Mouse (Mus musculus) heart, embryonic 14.5 days (tissue): ENCODE data around the gene Neurl4. TPM values are rescaled to one million over a fixed set of nuclear protein-coding genes. Genes with fewer than 3 reads are reported as not detected.
"Not testable (repeated sequence)": the region's sequence is repeated elsewhere in the genome, so short reads cannot be mapped to it uniquely, and the experiment has no call there.

ENCODE experiments used
- ATAC-seq: fragments of 200-750 bp; cut with Nextera tagmentation; 2 replicates; pipeline ENCODE4 v1.8.0; 2017; ENCODE audit warnings: low read depth, moderate TSS enrichment; ENCODE audit not compliant: insufficient number of reproducible peaks, insufficient read depth, low FRiP score
- H3K27ac ChIP-seq, 2 experiments: fragments of 200-500 bp in 1 of 2; fragments of 300-500 bp in 1 of 2; sonication (generic) in 1 of 2; replicated peaks in 1 of 2; 2 replicates each; pipeline ENCODE4 v1.5.1; 2012 to 2014; ENCODE audit warnings: low read depth in 2 of 2, low read length in 2 of 2, control low read depth in 1 of 2, mild to moderate bottlenecking in 1 of 2, mixed read lengths in 1 of 2; ENCODE audit not compliant: control insufficient read depth in 1 of 2, insufficient read depth in 1 of 2
- H3K27me3 ChIP-seq: fragments of 300-500 bp; sonication (generic); 2 replicates; pipeline ENCODE4 v1.6.1; 2014; ENCODE audit warnings: mild to moderate bottlenecking, low read length, control low read depth; ENCODE audit not compliant: control insufficient read depth, insufficient read depth
- H3K36me3 ChIP-seq: fragments of 300-500 bp; sonication (generic); 2 replicates; pipeline ENCODE4 v1.6.1; 2014; ENCODE audit warnings: mild to moderate bottlenecking, control low read depth, low read length, mixed read lengths; ENCODE audit not compliant: control insufficient read depth, insufficient read depth
- H3K4me1 ChIP-seq, 2 experiments: fragments of 200-500 bp in 1 of 2; fragments of 300-500 bp in 1 of 2; sonication (generic) in 1 of 2; 2 replicates each; pipeline ENCODE4 v1.6.1; 2012 to 2014; ENCODE audit warnings: low read length in 2 of 2, control low read depth in 1 of 2, mixed read lengths in 1 of 2; ENCODE audit not compliant: control insufficient read depth in 2 of 2, insufficient read depth in 2 of 2
- H3K4me2 ChIP-seq: fragments of 300-500 bp; sonication (generic); 2 replicates; pipeline ENCODE4 v1.6.1; 2014; ENCODE audit warnings: mild to moderate bottlenecking, low read length
- H3K4me3 ChIP-seq, 2 experiments: fragments of 200-500 bp in 1 of 2; fragments of 300-500 bp in 1 of 2; sonication (generic) in 1 of 2; 2 replicates each; pipeline ENCODE4 v1.5.1; 2012 to 2014; ENCODE audit warnings: low read length in 2 of 2, mild to moderate bottlenecking in 2 of 2, control low read depth in 1 of 2, low read depth in 1 of 2, moderate library complexity in 1 of 2; ENCODE audit not compliant: control insufficient read depth in 1 of 2, insufficient read depth in 1 of 2
- H3K9ac ChIP-seq: fragments of 300-500 bp; sonication (generic); 2 replicates; pipeline ENCODE4 v1.6.1; 2014; ENCODE audit warnings: mild to moderate bottlenecking, low read length
- H3K9me3 ChIP-seq: fragments of 300-500 bp; sonication (generic); 2 replicates; pipeline ENCODE4 v1.6.1; 2016; ENCODE audit warnings: low read length, control low read depth; ENCODE audit not compliant: control insufficient read depth
- WGBS: fragments of 180-500 bp; shearing (Covaris S2); extraction: QIAGEN DNeasy Blood & Tissue Kit; methylation state at CpG from one replicate; pipeline ENCODE4 v1.1.7; 2014; 5-methylcytosine and 5-hydroxymethylcytosine counted together
- polyA plus RNA-seq: library from polyadenylated mRNA; unstranded; fragments of >200 nt; fragmentation: Nextera tagmentation; extraction: Ambion mirVana; gene quantifications from 2 replicates; pipeline ENCODE4 v1.2.1, GENCODE M21; 2014

Neurl4 gene
- 7.5 and 11.1 TPM in 2 replicates for polyA plus RNA-seq

- ATAC-seq, result peak; percentile 86
- peaks cover 29% of the 10 kb centered on the region for H3K36me3 ChIP-seq
- WGBS, result under 1% methylated on average over 38 of the region's 38 CpGs
- H3K4me2 ChIP-seq, result peak within 1 kb of the TSS; percentile 99
- H3K9ac ChIP-seq, result peak within 1 kb of the TSS; percentile 94
- no peaks in the 10 kb centered on the region for H3K9me3 ChIP-seq
- H3K4me1 ChIP-seq, result peaks cover 14 to 27% of the 10 kb centered on the region in 2 experiments
- peak within 1 kb of the TSS; percentile 94 to 99 for H3K27ac ChIP-seq
- peak within 1 kb of the TSS; percentile 71 to 85 for H3K4me3 ChIP-seq
- no peaks in the 10 kb centered on the region for H3K27me3 ChIP-seq
Observed at GRCm38 (mm10) chr11:69900471-69901405, at the start of gene Neurl4, which contains the start of gene 2810408A11Rik. Gene Neurl4 (plus strand): TSS chr11:69901072. Gene 2810408A11Rik (minus strand): TSS chr11:69900987.

DNA sequence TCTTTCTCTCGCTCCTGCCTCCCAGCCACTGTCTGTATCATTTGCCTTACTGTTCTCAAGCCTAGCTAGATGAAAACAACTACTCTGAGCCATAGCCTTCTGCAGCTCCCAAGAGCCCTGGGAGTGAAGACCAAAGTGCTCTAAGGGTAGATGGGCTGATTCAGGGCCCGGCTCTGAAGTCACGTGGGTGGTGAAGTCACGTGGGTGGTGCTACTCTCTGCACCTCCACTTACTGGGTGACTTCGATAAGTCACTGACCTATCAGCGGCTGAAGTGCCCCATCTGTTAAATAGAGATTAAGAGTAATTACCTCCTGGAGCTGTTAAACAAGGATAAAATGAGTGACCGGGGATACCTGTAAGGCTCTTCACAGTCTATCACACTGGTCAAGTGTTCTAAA lies 46.9 kb upstream of the Neurl4 start:
- Histone ChIP-seq H3K9me3 (no peaks in the 10 kb centered on the region), H3K36me3 (peaks cover 29% of the 10 kb centered on the region), H3K9ac (no peak overlapping the region), H3K27ac (no peak overlapping the region), H3K4me2 (no peak overlapping the region), H3K27me3 (peaks cover 16% of the 10 kb centered on the region), H3K4me1 (peaks cover 4 to 6% of the 10 kb centered on the region in 2 experiments; a peak in 2 of 4 replicates), H3K4me3 (no peak overlapping the region)
- 0 out of 2 replicates have a peak, but pooled peaks have one; percentile 9 for ATAC-seq
- WGBS, result 27% methylated on average over 7 of the region's 7 CpGs

GRCm38 (mm10) chr11:69854680-69855079 lies 46.2 kb upstream of the Neurl4 start:
- Histone ChIP-seq H3K27ac (no peak overlapping the region), H3K36me3 (peaks cover 22% of the 10 kb centered on the region), H3K9ac (no peak overlapping the region), H3K4me2 (no peak overlapping the region), H3K4me1 (peaks cover 4 to 6% of the 10 kb centered on the region in 2 experiments; a peak in 2 of 4 replicates), H3K9me3 (no peaks in the 10 kb centered on the region), H3K27me3 (peaks cover 17% of the 10 kb centered on the region), H3K4me3 (no peak overlapping the region)
- no peak for ATAC-seq
- 74% methylated on average over 10 of the region's 10 CpGs for WGBS

DNA sequence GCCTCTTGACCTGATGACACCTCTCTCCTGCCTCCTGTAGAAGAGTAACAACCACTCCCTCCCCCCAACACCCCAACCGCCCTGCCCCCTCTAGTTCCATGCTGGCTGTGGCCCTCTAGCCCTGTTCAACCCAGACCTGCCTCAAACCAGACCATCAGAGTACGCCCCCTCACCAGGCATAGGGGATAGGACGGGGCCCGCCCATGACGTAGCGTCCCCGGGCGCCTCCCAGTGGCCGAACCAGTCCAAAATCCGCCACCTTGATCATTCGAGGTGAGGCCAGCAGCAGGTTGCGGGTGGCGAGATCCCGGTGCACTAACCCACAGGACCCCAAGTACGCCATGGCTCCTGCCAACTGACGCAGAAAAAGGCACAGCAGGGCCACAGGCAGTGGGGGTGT lies 45.5 kb upstream of the Neurl4 start:
- WGBS, result 19% methylated on average over 16 of the region's 16 CpGs
- Histone ChIP-seq H3K27me3 (peaks cover 17% of the 10 kb centered on the region), H3K27ac (no peak overlapping the region), H3K4me2 (0 out of 2 replicates have a peak overlapping the region, but pooled peaks have one; percentile 6), H3K4me3 (no peak overlapping the region), H3K4me1 (peaks cover 4 to 6% of the 10 kb centered on the region in 2 experiments; a peak in 2 of 4 replicates), H3K9ac (no peak overlapping the region), H3K36me3 (peaks cover 15% of the 10 kb centered on the region), H3K9me3 (no peaks in the 10 kb centered on the region)
- no peak for ATAC-seq

DNA sequence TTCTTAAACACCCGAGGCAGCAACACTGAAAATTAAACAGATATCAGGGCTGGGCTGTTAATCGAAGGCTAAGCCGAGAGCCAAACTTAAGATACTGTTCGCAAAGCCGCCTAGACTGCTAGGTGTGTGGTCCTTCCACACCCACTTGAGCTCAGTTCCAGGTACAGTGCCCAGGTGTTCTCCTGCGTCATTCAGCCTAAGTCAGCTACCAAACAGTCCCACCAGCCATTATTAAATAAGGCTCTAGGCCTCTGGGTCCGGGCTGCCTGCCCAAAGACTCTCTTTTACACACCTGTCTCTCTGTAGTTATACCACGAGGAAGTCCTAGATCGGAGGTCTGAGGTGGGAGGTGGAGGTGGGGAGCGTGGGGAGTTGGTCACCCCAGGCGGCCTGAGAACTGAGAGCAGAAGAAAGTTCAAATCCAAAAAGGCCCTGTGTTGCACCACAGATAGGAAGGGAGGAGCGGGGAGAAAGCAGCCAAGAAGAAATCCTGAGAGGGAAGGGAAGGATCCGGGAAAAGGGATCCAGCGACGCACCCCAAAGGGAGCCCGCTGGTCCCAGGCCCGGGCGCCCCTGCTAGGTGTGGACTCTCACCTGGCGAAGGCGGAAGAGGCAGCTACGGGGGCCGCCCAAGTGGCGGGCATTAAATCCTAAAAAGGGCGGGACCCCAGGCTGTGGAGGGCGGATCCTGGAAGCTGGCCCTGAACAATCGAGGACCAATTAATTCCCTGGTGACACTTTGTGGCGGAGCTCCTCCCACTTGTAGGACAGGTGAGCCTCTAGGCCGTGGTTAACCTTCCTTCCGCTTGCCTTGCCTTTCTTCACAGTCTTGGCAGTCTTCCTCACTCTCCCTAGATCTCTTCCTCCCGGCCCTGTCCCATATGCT lies 42.5 kb upstream of the Neurl4 start, which contains the start of gene Tnk1:
Tnk1 (minus strand) TSS at position 618 of the 886 bp plus-strand sequence.
- ATAC-seq, result no peak
- Histone ChIP-seq H3K4me2 (no peak within 1 kb of the TSS), H3K4me3 (no peak within 1 kb of the TSS), H3K4me1 (peaks cover 4 to 6% of the 10 kb centered on the region in 2 experiments; a peak in 2 of 4 replicates), H3K36me3 (no peaks in the 10 kb centered on the region), H3K27ac (no peak within 1 kb of the TSS), H3K9me3 (no peaks in the 10 kb centered on the region), H3K9ac (no peak within 1 kb of the TSS), H3K27me3 (peaks cover 17% of the 10 kb centered on the region)
- WGBS, result 27% methylated on average over 30 of the region's 30 CpGs

DNA sequence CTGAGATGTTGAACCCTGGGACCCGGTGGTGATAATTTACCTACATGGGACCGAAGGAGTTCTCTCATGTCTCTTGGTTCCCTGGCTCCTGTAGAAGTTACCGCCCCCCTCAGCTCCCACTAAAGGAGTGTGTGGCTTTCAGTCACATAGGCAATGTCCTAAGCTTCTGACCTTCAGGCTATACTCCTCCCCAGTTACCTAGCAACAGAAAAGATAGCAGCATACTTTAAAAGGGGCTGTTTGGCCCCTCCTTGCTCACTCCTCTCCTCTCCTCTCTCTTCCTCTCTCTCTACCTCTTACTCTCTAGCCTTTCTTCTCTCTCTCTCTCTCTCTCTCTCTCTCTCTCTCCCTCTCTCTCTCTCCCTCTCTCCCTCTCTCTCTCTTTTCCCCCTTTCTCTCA lies 37.1 kb upstream of the Neurl4 start:
- WGBS, result 65% methylated on average over 3 of the region's 3 CpGs
- H3K9ac ChIP-seq, H3K27me3 ChIP-seq, H3K36me3 ChIP-seq, H3K4me1 ChIP-seq, ATAC-seq, H3K9me3 ChIP-seq, H3K4me3 ChIP-seq, H3K4me2 ChIP-seq: not testable (repeated sequence)
- H3K27ac ChIP-seq, result peak overlapping the region in 1 of 2 experiments; percentile 53; a peak in 2 of 4 replicates
